Mouse (Mus musculus) heart, embryonic 14.5 days (tissue): Measurements from ENCODE around the gene Ctnnbl1. TPM values are rescaled to one million over a fixed set of nuclear protein-coding genes. Genes with fewer than 3 reads are reported as not detected.

ENCODE experiments used
- ATAC-seq: fragments of 200-750 bp; cut with Nextera tagmentation; 2 replicates; pipeline ENCODE4 v1.8.0; 2017; ENCODE audit warnings: low read depth, moderate TSS enrichment; ENCODE audit not compliant: insufficient number of reproducible peaks, insufficient read depth, low FRiP score
- H3K27ac ChIP-seq, 2 experiments: fragments of 200-500 bp in 1 of 2; fragments of 300-500 bp in 1 of 2; sonication (generic) in 1 of 2; replicated peaks in 1 of 2; 2 replicates each; pipeline ENCODE4 v1.5.1; 2012 to 2014; ENCODE audit warnings: low read depth in 2 of 2, low read length in 2 of 2, control low read depth in 1 of 2, mild to moderate bottlenecking in 1 of 2, mixed read lengths in 1 of 2; ENCODE audit not compliant: control insufficient read depth in 1 of 2, insufficient read depth in 1 of 2
- H3K27me3 ChIP-seq: fragments of 300-500 bp; sonication (generic); 2 replicates; pipeline ENCODE4 v1.6.1; 2014; ENCODE audit warnings: mild to moderate bottlenecking, low read length, control low read depth; ENCODE audit not compliant: control insufficient read depth, insufficient read depth
- H3K36me3 ChIP-seq: fragments of 300-500 bp; sonication (generic); 2 replicates; pipeline ENCODE4 v1.6.1; 2014; ENCODE audit warnings: mild to moderate bottlenecking, control low read depth, low read length, mixed read lengths; ENCODE audit not compliant: control insufficient read depth, insufficient read depth
- H3K4me1 ChIP-seq, 2 experiments: fragments of 200-500 bp in 1 of 2; fragments of 300-500 bp in 1 of 2; sonication (generic) in 1 of 2; 2 replicates each; pipeline ENCODE4 v1.6.1; 2012 to 2014; ENCODE audit warnings: low read length in 2 of 2, control low read depth in 1 of 2, mixed read lengths in 1 of 2; ENCODE audit not compliant: control insufficient read depth in 2 of 2, insufficient read depth in 2 of 2
- H3K4me2 ChIP-seq: fragments of 300-500 bp; sonication (generic); 2 replicates; pipeline ENCODE4 v1.6.1; 2014; ENCODE audit warnings: mild to moderate bottlenecking, low read length
- H3K4me3 ChIP-seq, 2 experiments: fragments of 200-500 bp in 1 of 2; fragments of 300-500 bp in 1 of 2; sonication (generic) in 1 of 2; 2 replicates each; pipeline ENCODE4 v1.5.1; 2012 to 2014; ENCODE audit warnings: low read length in 2 of 2, mild to moderate bottlenecking in 2 of 2, control low read depth in 1 of 2, low read depth in 1 of 2, moderate library complexity in 1 of 2; ENCODE audit not compliant: control insufficient read depth in 1 of 2, insufficient read depth in 1 of 2
- H3K9ac ChIP-seq: fragments of 300-500 bp; sonication (generic); 2 replicates; pipeline ENCODE4 v1.6.1; 2014; ENCODE audit warnings: mild to moderate bottlenecking, low read length
- H3K9me3 ChIP-seq: fragments of 300-500 bp; sonication (generic); 2 replicates; pipeline ENCODE4 v1.6.1; 2016; ENCODE audit warnings: low read length, control low read depth; ENCODE audit not compliant: control insufficient read depth
- WGBS: fragments of 180-500 bp; shearing (Covaris S2); extraction: QIAGEN DNeasy Blood & Tissue Kit; methylation state at CpG from one replicate; pipeline ENCODE4 v1.1.7; 2014; 5-methylcytosine and 5-hydroxymethylcytosine counted together
- polyA plus RNA-seq: library from polyadenylated mRNA; unstranded; fragments of >200 nt; fragmentation: Nextera tagmentation; extraction: Ambion mirVana; gene quantifications from 2 replicates; pipeline ENCODE4 v1.2.1, GENCODE M21; 2014

The Ctnnbl1 gene
- polyA plus RNA-seq, 1 experiment from 2014 or later = 29.7 TPM

DNA sequence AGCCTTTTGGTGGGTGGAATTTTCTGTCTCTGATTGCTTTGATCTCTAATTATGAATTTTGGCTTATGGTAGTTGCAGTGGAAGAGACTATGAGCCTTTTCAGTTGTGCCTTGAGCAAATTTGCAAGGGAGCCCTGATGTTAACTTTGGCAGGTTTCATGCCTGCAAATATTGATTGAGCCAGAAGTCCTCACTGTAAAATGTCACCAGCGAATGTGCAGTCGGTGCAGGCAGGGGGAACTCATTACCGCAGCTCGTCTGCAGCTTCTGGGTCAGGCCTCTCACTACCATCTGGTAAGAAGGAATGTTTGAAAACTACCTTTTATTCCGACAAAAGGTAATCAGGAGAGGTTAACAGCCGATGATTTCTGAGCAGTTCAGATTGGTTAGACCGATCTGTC, 29.4 kb downstream of the Ctnnbl1 start:
- 83% methylated on average over 7 of the region's 7 CpGs for WGBS
- H3K9me3 ChIP-seq = no peaks in the 10 kb centered on the region

DNA sequence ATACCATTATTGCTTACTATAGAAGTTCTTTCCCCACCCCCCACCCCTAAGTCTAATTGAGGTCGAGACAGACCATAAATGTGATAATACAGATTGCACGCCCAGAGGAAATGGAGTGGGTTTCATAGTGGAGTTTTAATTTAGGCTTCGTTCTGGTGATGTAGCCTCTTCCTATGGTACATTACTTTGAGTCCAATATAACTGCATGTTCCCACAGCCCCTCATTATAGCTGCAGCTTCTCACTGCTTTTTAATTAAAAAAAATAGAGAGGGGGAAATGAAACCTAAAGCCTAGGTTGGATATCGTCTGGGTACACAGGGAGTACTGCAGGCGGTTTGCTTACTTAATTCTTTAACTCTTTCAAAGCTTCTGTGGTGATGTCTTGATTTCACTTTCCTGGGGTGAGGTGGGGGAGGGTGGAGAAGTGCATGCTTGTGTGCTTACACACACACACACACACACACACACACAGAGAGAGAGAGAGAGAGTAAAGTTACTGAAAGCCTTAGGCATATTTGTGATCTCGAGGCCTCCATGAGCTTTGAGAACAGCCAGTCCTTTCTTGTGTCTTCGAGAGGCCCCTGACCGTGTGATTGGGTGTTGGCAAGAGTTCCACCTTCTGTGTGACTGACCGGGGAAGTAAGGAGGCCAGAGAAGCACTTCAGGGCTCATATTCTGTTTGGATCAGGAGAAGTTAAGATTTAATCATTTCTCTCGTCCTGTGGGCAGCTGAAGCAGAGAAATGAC, 31.7 kb downstream of the Ctnnbl1 start:
- Histone ChIP-seq H3K4me3 (no peak overlapping the region), H3K4me1 (peaks cover 3 to 5% of the 10 kb centered on the region in 2 experiments; a peak in 2 of 4 replicates), H3K27ac (no peak overlapping the region), H3K27me3 (no peaks in the 10 kb centered on the region), H3K9ac (no peak overlapping the region), H3K9me3 (no peaks in the 10 kb centered on the region), H3K4me2 (no peak overlapping the region), H3K36me3 (no peaks in the 10 kb centered on the region)
- WGBS = 52% methylated on average over 10 of the region's 10 CpGs
- no peak for ATAC-seq

More for the DNA sequence above, 29.4 kb downstream of the Ctnnbl1 start:
- H3K27ac ChIP-seq = no peak overlapping the region
- no peak overlapping the region for H3K4me3 ChIP-seq
- no peaks in the 10 kb centered on the region for H3K36me3 ChIP-seq
- no peak for ATAC-seq
- no peak overlapping the region for H3K9ac ChIP-seq
- peaks cover 3 to 5% of the 10 kb centered on the region in 2 experiments; a peak in 2 of 4 replicates for H3K4me1 ChIP-seq
- H3K4me2 ChIP-seq = no peak overlapping the region
- H3K27me3 ChIP-seq = no peaks in the 10 kb centered on the region

DNA sequence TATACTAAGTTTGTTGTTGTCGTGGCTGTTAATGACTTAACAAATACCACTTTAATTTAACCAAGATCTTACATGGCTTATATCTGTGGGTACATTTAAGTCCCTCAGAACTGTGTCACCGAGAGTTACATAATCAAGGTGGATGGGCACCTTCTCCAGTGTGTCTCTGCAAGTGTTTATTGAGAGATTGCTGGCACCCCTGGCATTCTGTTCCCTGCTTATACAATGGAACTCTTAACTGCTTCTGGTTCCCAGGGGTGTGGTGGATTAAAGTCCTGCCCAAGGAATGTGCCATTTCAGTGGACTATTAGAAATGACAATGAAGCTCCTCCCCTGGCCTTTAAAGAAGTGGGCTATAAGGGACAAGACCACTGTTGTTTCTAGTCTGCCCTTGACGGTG, 33.6 kb downstream of the Ctnnbl1 start:
- Histone ChIP-seq H3K4me1 (peaks cover 3 to 5% of the 10 kb centered on the region in 2 experiments; a peak in 2 of 4 replicates), H3K9me3 (no peaks in the 10 kb centered on the region), H3K36me3 (peaks cover 14% of the 10 kb centered on the region; the same call in 1 of the 2 replicates), H3K4me3 (no peak overlapping the region), H3K4me2 (no peak overlapping the region), H3K9ac (no peak overlapping the region), H3K27me3 (no peaks in the 10 kb centered on the region), H3K27ac (no peak overlapping the region)
- 76% methylated on average over 3 of the region's 3 CpGs for WGBS
- ATAC-seq = no peak

DNA sequence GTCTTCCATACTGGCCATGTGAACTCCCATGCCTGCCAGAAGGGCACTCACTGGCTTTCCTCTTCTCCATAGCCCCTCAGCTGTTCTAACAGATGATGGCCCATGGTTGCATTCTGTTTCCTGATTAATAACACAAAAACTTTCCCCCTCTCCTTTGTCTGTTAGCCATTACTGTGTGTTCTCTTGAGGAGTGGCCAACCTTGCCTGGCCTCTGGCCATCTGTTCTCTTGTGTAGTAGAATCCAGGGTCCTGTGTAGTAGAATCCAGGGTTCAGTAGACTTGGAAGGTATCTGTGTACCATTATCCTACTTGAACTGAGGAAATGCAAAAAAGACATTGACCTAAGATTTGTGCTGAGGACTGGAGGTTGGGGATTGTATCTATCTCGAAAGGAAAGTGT, 36.5 kb downstream of the Ctnnbl1 start:
- no peak overlapping the region for H3K9ac ChIP-seq
- H3K9me3 ChIP-seq = no peaks in the 10 kb centered on the region
- H3K27ac ChIP-seq = no peak overlapping the region
- 91% methylated on average over 1 of the region's 1 CpGs for WGBS
- H3K4me2 ChIP-seq = no peak overlapping the region
- H3K4me1 ChIP-seq = peaks cover 3 to 5% of the 10 kb centered on the region in 2 experiments; a peak in 2 of 4 replicates
- ATAC-seq = no peak
- H3K4me3 ChIP-seq = no peak overlapping the region
- no peaks in the 10 kb centered on the region for H3K27me3 ChIP-seq
- H3K36me3 ChIP-seq = peaks cover 17% of the 10 kb centered on the region; the same call in 1 of the 2 replicates

DNA sequence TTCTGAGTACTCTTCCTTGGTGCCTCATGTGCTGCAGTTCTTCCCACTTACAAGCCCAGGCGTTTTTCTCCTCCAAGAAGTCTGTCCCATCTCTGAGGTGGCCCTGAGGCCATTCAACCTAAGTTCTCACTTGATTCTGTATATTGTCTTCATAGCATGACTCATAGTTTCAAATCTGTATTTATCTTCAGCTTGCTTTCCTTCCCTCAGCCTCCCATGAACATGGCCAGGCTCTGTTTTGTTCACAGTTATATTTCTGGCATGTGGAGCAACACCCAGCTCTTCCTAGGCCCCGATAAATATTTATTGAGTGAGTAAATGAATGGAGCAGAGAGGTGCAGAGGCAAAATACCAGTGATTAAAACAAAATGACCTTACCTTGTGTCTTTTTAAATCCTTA, 38.8 kb downstream of the Ctnnbl1 start:
- H3K9ac ChIP-seq = no peak overlapping the region
- H3K9me3 ChIP-seq = no peaks in the 10 kb centered on the region
- no peaks in the 10 kb centered on the region for H3K27me3 ChIP-seq
- no peak overlapping the region for H3K4me3 ChIP-seq
- H3K4me2 ChIP-seq = no peak overlapping the region
- WGBS = 63% methylated on average over 2 of the region's 2 CpGs
- H3K36me3 ChIP-seq = peaks cover 21% of the 10 kb centered on the region; the same call in 1 of the 2 replicates
- no peak for ATAC-seq
- H3K27ac ChIP-seq = no peak overlapping the region
- H3K4me1 ChIP-seq = no peaks in the 10 kb centered on the region

DNA sequence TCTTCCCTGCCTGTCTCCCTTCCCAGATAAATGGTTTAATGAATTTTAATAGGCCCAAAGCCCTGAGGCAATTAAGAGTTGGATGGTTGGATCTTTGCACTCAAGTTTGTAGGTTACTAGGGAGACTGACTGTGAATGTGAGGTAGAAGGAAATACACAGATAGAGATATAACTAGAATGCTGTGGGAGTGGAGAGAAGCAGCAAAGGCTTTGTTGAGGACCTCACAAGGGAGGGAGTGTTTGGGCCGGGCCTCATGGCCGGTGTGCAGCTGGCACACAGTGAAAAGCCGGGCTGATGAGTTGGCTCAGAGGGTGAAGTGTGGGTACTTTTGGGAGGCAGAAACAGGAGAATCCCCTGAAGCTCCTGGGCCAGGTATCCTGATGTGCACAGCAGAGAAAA, 43.8 kb downstream of the Ctnnbl1 start:
- H3K4me3 ChIP-seq = no peak overlapping the region
- no peaks in the 10 kb centered on the region for H3K9me3 ChIP-seq
- H3K27me3 ChIP-seq = no peaks in the 10 kb centered on the region
- WGBS = 83% methylated on average over 3 of the region's 3 CpGs
- H3K4me2 ChIP-seq = no peak overlapping the region
- ATAC-seq = no peak
- no peak overlapping the region for H3K9ac ChIP-seq
- H3K27ac ChIP-seq = no peak overlapping the region
- no peaks in the 10 kb centered on the region for H3K4me1 ChIP-seq
- H3K36me3 ChIP-seq = peaks cover 21% of the 10 kb centered on the region

DNA sequence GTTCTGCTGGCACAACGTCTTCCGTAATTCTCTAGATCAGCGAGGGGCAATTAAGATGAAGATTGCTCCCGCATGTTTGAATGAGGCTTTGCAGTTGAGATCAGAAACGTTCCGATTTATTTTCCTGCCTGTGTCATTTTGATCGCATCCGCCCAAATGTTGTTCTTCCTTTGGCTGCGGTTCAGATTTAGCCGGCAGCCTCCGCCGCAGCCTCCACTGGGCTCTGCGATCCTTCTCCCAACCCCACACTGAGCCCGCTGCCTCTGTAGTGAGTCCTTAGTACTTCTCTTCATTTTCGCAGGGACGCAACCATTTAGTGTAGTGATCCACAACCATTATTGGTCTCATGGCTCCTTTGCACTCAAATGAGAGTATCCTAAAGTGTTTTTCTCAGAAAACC, 46.0 kb downstream of the Ctnnbl1 start:
- Histone ChIP-seq H3K4me3 (no peak overlapping the region), H3K27me3 (no peaks in the 10 kb centered on the region), H3K4me2 (no peak overlapping the region), H3K4me1 (peaks cover 0 to 1% of the 10 kb centered on the region in 2 experiments; a peak in 3 of 4 replicates), H3K36me3 (peaks cover 20% of the 10 kb centered on the region), H3K27ac (no peak overlapping the region), H3K9ac (no peak overlapping the region), H3K9me3 (no peaks in the 10 kb centered on the region)
- WGBS = 89% methylated on average over 16 of the region's 16 CpGs
- ATAC-seq = no peak
